Mouse (Mus musculus) sigmoid colon, adult 10 weeks (tissue): ENCODE data around the gene Armcx1. TPM values are rescaled to one million over a fixed set of nuclear protein-coding genes. Genes with fewer than 3 reads are reported as not detected.

ENCODE experiments used
- polyA plus RNA-seq: library from polyadenylated mRNA; stranded (reverse); fragments of 350-450 nt; fragmentation: Illumina TruSeq; extraction: RNeasy Lipid Tissue Mini Kit (QIAGEN cat#74804); gene quantifications from one replicate; pipeline ENCODE4 v1.2.3, GENCODE M21; 2014; ENCODE audit warnings: low read depth, low replicate concordance

Gene Armcx1
- polyA plus RNA-seq: 27.9 TPM

GRCm38 (mm10) chrX:134717752-134718308, at the start of gene Armcx1:
Armcx1 (plus strand) TSS chrX:134717963.

GRCm38 (mm10) chrX:134686267-134686666, 31.5 kb upstream of the Armcx1 start, which contains the start of gene Armcx4:
Armcx4 (plus strand) TSS chrX:134686519.

GRCm38 (mm10) chrX:134750764-134751592, 33.2 kb downstream of the Armcx1 start, which contains the start of gene Armcx6:
Armcx6 (minus strand) TSS chrX:134751417.

GRCm38 (mm10) chrX:134756434-134757292, 38.9 kb downstream of the Armcx1 start, which contains the start of gene Armcx3:
Armcx3 (plus strand) TSS chrX:134756595.

Other genes with a start within 250 kb of the Armcx1 start
- gene Taf7l, start 241.5 kb upstream of the Armcx1 start, polyA plus RNA-seq: not detected
- 108 TPM for gene Timm8a1, start 176.1 kb upstream of the Armcx1 start, polyA plus RNA-seq
- gene Btk, start 134.4 kb upstream of the Armcx1 start, polyA plus RNA-seq: 6.4 TPM
- gene Rpl36a, start 132.3 kb upstream of the Armcx1 start, polyA plus RNA-seq: 873 TPM
- gene Gla, start 116.8 kb upstream of the Armcx1 start, polyA plus RNA-seq: 13.8 TPM
- 198 TPM for gene Hnrnph2, start 116.8 kb upstream of the Armcx1 start, polyA plus RNA-seq
- gene Armcx4, start 31.4 kb upstream of the Armcx1 start, polyA plus RNA-seq: 2.9 TPM
- gene Armcx6, start 33.5 kb downstream of the Armcx1 start, polyA plus RNA-seq: 3.1 TPM
- gene Armcx3, start 38.6 kb downstream of the Armcx1 start, polyA plus RNA-seq: 78.9 TPM
- gene Armcx2, start 91.3 kb downstream of the Armcx1 start, polyA plus RNA-seq: 18.2 TPM
- 0.32 TPM for gene Nxf2, start 246.8 kb downstream of the Armcx1 start, polyA plus RNA-seq